Mouse (Mus musculus): ENCODE measurements around the gene Mt2. TPM values are rescaled to one million over a fixed set of nuclear protein-coding genes. Genes with fewer than 3 reads are reported as not detected.

Gene Mt2
- polyA plus RNA-seq, 1 experiment: 80.3 TPM

DNA sequence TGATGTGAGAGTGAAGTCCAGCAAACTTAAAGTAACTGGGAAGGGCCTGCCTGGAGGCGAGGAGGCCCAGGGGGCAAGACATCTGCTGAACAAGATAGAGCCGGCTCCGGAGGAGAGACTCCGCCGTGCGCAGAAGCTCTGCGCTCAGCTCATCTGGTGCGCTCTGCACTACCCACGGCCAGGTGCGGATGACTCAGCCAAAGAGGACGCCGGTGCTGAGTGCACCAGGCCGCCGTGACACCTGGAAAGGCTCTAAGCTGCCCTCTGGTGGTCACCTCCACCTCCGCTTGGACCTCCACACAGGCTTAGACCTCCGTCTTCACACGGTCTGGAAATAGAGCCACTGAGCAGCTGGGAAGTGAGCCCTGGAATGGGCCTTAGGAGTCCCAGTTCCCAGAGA is 14.1 kb downstream of the Mt2 start:
- peak overlapping the region; percentile 21; the same call in 1 of the 2 replicates for H3K27ac ChIP-seq (ENCODE audit: insufficient read depth, low read depth, low read length)

DNA sequence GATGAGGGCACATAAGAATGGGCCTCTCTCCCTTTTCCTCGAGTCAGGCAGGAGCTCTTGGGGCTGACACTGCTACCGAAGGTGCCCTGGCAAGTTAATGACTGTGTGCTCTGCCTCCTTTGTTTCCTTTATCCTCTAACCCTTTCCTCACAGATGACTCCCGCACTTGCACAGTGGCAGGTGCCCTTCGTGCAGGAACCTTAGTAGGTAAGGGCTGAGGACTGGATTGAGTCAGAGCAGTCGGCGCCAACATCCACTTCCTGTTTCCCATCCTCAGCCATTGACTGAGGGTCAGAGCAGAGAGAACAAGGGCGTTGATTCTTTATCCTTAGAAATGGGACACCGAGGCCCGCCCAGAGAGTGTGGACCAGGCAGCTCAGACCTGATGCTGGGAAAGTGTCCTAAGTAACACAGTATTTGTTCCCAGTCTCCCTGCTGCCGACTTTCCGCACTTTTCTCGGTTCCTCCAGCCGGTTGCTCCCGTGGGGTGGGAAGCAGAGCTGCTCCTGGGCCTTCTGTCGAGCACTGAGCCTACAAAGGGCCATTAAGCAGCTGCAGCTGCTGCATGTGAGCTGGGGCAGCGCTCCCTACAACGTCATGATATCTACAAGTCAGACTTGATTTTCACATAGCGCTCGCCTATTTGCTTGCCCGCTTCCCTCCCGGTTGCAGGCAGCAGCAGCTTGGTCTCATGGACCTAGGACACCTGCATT is 15.0 kb downstream of the Mt2 start:
- Histone ChIP-seq H3K27ac (ENCODE audit: insufficient read depth, low read depth, low read length) (no peak overlapping the region), H3K36me3 (ENCODE audit: control insufficient read depth, insufficient read depth, low read length) (no peaks in the 10 kb centered on the region), H3K27me3 (ENCODE audit: control insufficient read depth, insufficient read depth, low read length) (no peaks in the 10 kb centered on the region), H3K4me1 (ENCODE audit: control insufficient read depth, insufficient read depth, insufficient read length, low read length) (peaks cover 32% of the 10 kb centered on the region), H3K4me3 (ENCODE audit: low read depth, low read length) (no peak overlapping the region)
- no peak for TF ChIP-seq POLR2A (IDR thresholded peaks at IDR 0.05; ENCODE audit: low read depth, low read length)
- TF ChIP-seq CTCF (IDR thresholded peaks at IDR 0.05; ENCODE audit: extremely low read depth, insufficient read length, insufficient replicate concordance, low read depth, low read length): no peak
- 52% methylated on average over 21 of the region's 21 CpGs for WGBS

More for the DNA sequence above, 14.1 kb downstream of the Mt2 start:
- TF ChIP-seq CTCF (IDR thresholded peaks at IDR 0.05; ENCODE audit: extremely low read depth, insufficient read length, insufficient replicate concordance, low read depth, low read length): peak; percentile 81
- peak; percentile 55; the same call in 1 of the 2 replicates for TF ChIP-seq POLR2A (IDR thresholded peaks at IDR 0.05; ENCODE audit: low read depth, low read length)
- Histone ChIP-seq H3K4me1 (ENCODE audit: control insufficient read depth, insufficient read depth, insufficient read length, low read length) (peaks cover 33% of the 10 kb centered on the region), H3K36me3 (ENCODE audit: control insufficient read depth, insufficient read depth, low read length) (no peaks in the 10 kb centered on the region), H3K27me3 (ENCODE audit: control insufficient read depth, insufficient read depth, low read length) (no peaks in the 10 kb centered on the region), H3K4me3 (ENCODE audit: low read depth, low read length) (peak overlapping the region; percentile 49)
- 6% methylated on average over 17 of the region's 17 CpGs for WGBS

GRCm38 (mm10) chr8:94189275-94190031 is 17.0 kb downstream of the Mt2 start:
- Histone ChIP-seq H3K4me1 (ENCODE audit: control insufficient read depth, insufficient read depth, insufficient read length, low read length) (peaks cover 30% of the 10 kb centered on the region; the same call in 1 of the 2 replicates), H3K36me3 (ENCODE audit: control insufficient read depth, insufficient read depth, low read length) (no peaks in the 10 kb centered on the region), H3K27ac (ENCODE audit: insufficient read depth, low read depth, low read length) (no peak overlapping the region), H3K27me3 (ENCODE audit: control insufficient read depth, insufficient read depth, low read length) (no peaks in the 10 kb centered on the region), H3K4me3 (ENCODE audit: low read depth, low read length) (no peak overlapping the region)
- TF ChIP-seq POLR2A (IDR thresholded peaks at IDR 0.05; ENCODE audit: low read depth, low read length) (no peak), CTCF (IDR thresholded peaks at IDR 0.05; ENCODE audit: extremely low read depth, insufficient read length, insufficient replicate concordance, low read depth, low read length) (no peak)
- WGBS: 31% methylated on average over 13 of the region's 13 CpGs

DNA sequence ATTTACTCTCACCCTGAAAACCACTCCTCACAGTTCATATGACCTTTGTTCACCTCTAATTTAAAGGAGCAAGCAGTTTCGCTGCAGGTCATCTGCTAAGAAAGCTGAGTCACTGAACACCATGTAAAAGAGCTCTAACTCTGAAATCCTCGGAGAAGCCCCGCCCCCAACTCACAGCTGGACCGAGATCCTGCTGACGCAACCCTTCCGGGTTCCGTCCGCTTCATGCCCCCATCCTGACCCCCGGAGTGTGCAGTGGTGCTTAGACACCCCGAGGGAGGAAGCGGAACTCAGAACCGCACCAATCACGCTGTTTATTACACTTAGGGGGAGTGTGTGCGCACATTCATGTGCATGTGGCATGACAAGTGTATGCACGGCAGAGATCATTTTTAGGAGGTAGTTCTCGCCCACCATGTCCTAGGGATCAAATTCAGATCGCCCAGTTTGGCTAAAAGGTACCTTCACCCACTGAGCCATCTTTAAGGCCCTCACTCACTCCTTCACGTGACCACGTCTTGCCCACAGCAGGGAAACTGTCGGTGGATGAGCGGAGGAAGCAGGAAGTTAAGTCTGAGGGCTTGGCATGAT is 18.7 kb downstream of the Mt2 start:
- peak overlapping the region; percentile 35 for H3K27ac ChIP-seq (ENCODE audit: insufficient read depth, low read depth, low read length)
- 15% methylated on average over 21 of the region's 21 CpGs for WGBS
- peaks cover 28% of the 10 kb centered on the region; the same call in 1 of the 2 replicates for H3K4me1 ChIP-seq (ENCODE audit: control insufficient read depth, insufficient read depth, insufficient read length, low read length)
- TF ChIP-seq POLR2A (IDR thresholded peaks at IDR 0.05; ENCODE audit: low read depth, low read length) (no peak), CTCF (IDR thresholded peaks at IDR 0.05; ENCODE audit: extremely low read depth, insufficient read length, insufficient replicate concordance, low read depth, low read length) (0 out of 2 replicates have a peak, but pooled peaks have one; percentile 0)
- no peaks in the 10 kb centered on the region for H3K27me3 ChIP-seq (ENCODE audit: control insufficient read depth, insufficient read depth, low read length)
- no peaks in the 10 kb centered on the region for H3K36me3 ChIP-seq (ENCODE audit: control insufficient read depth, insufficient read depth, low read length)
- H3K4me3 ChIP-seq (ENCODE audit: low read depth, low read length): peak overlapping the region; percentile 53

GRCm38 (mm10) chr8:94192926-94193325 is 20.5 kb downstream of the Mt2 start:
- Histone ChIP-seq H3K27ac (ENCODE audit: insufficient read depth, low read depth, low read length) (no peak overlapping the region), H3K36me3 (ENCODE audit: control insufficient read depth, insufficient read depth, low read length) (no peaks in the 10 kb centered on the region), H3K27me3 (ENCODE audit: control insufficient read depth, insufficient read depth, low read length) (no peaks in the 10 kb centered on the region), H3K4me3 (ENCODE audit: low read depth, low read length) (no peak overlapping the region), H3K4me1 (ENCODE audit: control insufficient read depth, insufficient read depth, insufficient read length, low read length) (peaks cover 18% of the 10 kb centered on the region; the same call in 1 of the 2 replicates)
- no peak for TF ChIP-seq CTCF (IDR thresholded peaks at IDR 0.05; ENCODE audit: extremely low read depth, insufficient read length, insufficient replicate concordance, low read depth, low read length)
- no peak for TF ChIP-seq POLR2A (IDR thresholded peaks at IDR 0.05; ENCODE audit: low read depth, low read length)
- 70% methylated on average over 1 of the region's 1 CpGs for WGBS

DNA sequence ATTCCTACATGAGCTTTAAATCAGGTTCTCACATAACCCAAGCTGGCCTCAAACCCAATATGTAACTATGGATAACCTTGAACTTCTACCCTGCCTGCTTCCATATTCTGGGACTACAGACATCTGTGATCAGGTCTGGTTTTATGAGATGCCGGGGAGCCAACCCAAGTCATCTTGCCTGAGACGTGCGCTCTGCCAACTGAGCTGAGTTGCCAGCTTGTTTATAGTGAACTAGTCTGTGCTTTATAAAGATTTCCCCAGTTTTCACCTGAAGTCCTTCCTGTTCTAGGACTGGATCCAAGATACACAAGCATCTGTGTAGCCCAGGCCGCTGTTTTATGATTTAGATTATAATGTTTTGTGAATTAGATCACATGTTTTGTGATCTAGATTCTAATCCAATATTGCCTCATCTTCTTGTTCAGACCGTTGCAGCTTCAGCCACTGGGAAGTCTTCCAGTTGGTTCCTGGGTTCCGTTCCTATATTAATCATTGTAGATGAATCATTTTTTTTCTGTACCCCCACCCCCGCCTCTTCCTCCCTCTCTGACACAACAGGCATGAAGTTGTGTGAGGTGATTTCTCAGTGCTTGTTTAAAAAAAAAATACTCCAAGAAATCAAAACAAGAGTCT is 22.2 kb downstream of the Mt2 start:
- WGBS: 23% methylated on average over 7 of the region's 7 CpGs
- TF ChIP-seq CTCF (IDR thresholded peaks at IDR 0.05; ENCODE audit: extremely low read depth, insufficient read length, insufficient replicate concordance, low read depth, low read length) (no peak), POLR2A (IDR thresholded peaks at IDR 0.05; ENCODE audit: low read depth, low read length) (no peak)
- H3K4me3 ChIP-seq (ENCODE audit: low read depth, low read length): no peak overlapping the region
- no peak overlapping the region for H3K27ac ChIP-seq (ENCODE audit: insufficient read depth, low read depth, low read length)
- no peaks in the 10 kb centered on the region for H3K36me3 ChIP-seq (ENCODE audit: control insufficient read depth, insufficient read depth, low read length)
- no peaks in the 10 kb centered on the region for H3K27me3 ChIP-seq (ENCODE audit: control insufficient read depth, insufficient read depth, low read length)
- peaks cover 12% of the 10 kb centered on the region; the same call in 1 of the 2 replicates for H3K4me1 ChIP-seq (ENCODE audit: control insufficient read depth, insufficient read depth, insufficient read length, low read length)
